18 mouse cellular contexts compared by ENCODE assay signal in genomic region chr13:90871579-90871978, GRCm38 (mm10). TPM values are rescaled to one million over a fixed set of nuclear protein-coding genes. Genes with fewer than 3 reads are reported as not detected.
"Had no signal": no experiment of that assay in that cellular context is flagged by ENCODE, and none has a peak within 500 bp of the region (broad histone marks: within the 10 kb centered on the region; RNA-seq: fewer than 3 reads in every experiment).

No protein-coding gene starts in this region.

- H3K27ac ChIP-seq: left cerebral cortex, adult 2 months; limb, embryonic 12.5 days; liver, embryonic 14.5 days; midbrain, embryonic 10.5 days had no signal

- H3K4me2 ChIP-seq: limb, embryonic 12.5 days had no signal

- H3K9ac ChIP-seq: limb, embryonic 12.5 days; liver, embryonic 14.5 days had no signal

- H3K27me3 ChIP-seq: limb, embryonic 12.5 days had no signal

- H3K9me3 ChIP-seq: limb, embryonic 12.5 days; midbrain, embryonic 10.5 days had no signal

- H3K4me1 ChIP-seq: midbrain, embryonic 10.5 days had no signal

- H3K36me3 ChIP-seq: limb, embryonic 12.5 days; midbrain, embryonic 10.5 days had no signal

- DNase-seq: kidney, adult 8-10 months; kidney, postnatal 25 days; lung, adult 18-20 months; lung, postnatal 36 days; midbrain, embryonic 14.5 days; right cerebral cortex, adult 18-20 months; right cerebral cortex, postnatal 25 days; thymus, adult 18-20 months; thymus, postnatal 14 days had no signal

- H3K4me3 ChIP-seq: left cerebral cortex, adult 2 months; limb, embryonic 12.5 days; midbrain, embryonic 10.5 days; myocyte had no signal

RNA-seq across cellular contexts. Expression of gene Atp6ap1l, which starts 33.6 kb away (rescaled TPM):
- total RNA-seq: liver, adult 2 months; megakaryocyte progenitor cell, adult 5-6 weeks; neutrophil, adult 5-6 weeks had no signal
- polyA plus RNA-seq: kidney, embryonic 16.5 days; liver, adult 2 months; liver, embryonic 14.5 days; midbrain, embryonic 10.5 days; myocyte had no signal
